Mouse (Mus musculus) bone marrow macrophage, adult 2 months (primary cell): ENCODE measurements at regions not wholly inside any gene's neighbourhood (a gene's known extent, or its start where the extent isn't known, plus 50 kb on each side); places are given as distances from the start of the nearest gene placed in this dataset.

Experiments
- H3K27ac ChIP-seq: 2 replicates; pipeline ENCODE4 v1.5.1; 2012; ENCODE audit warnings: low read depth, low read length; ENCODE audit not compliant: insufficient read depth
- H3K4me1 ChIP-seq: 2 replicates; pipeline ENCODE4 v1.6.1; 2012; ENCODE audit warnings: low read length; ENCODE audit not compliant: control insufficient read depth, insufficient read depth
- H3K4me3 ChIP-seq: 2 replicates; pipeline ENCODE4 v1.5.1; 2012; ENCODE audit warnings: mild to moderate bottlenecking, low read length, moderate library complexity; ENCODE audit not compliant: insufficient read depth
- CTCF ChIP-seq: IDR thresholded peaks from 2 replicates; pipeline ENCODE4 v1.5.1; 2012; ENCODE audit warnings: low read depth, mild to moderate bottlenecking, low read length, moderate library complexity
- POLR2A ChIP-seq: IDR thresholded peaks from 2 replicates; pipeline ENCODE4 v1.6.1; 2012; ENCODE audit warnings: mild to moderate bottlenecking, low read depth, low read length, borderline replicate concordance

DNA sequence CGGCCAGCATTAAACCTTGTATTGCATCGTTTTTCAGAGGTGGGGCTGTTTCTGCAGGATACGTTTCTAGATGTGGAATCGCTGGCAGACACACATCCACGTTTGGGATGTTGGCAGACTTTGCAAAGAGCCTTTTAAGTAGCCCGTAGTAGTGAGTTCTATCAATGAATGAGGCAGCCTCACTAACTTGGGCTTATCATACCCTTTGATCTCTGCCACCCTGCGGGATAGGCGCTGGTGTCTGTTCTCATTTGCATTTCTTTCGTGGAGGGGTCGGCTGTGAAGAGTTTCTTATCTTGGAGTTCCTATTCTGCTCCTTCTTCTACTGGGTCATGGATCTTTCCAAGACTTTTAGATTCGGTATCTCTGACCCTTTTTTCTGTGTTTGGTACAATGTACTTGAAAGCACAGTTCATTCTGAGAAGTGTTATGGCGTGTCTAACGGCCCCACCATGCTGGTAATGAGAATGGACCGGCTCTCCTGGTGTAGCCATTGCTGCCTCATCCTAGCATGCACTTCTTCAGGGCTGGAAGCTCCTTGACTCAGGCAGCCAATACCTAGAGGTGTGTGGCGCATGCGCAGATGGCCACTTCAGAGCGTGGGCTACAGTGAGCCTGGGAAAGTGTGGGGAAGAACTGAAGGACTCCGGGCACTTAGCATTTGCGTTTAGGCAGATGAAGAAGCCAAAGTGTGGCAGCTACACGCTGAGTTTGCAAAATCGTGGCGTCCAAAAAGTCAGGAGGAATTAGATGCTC, 158.1 kb upstream of the Mrps10 start:
- no peak overlapping the region for H3K4me3 ChIP-seq
- peaks cover 34% of the 10 kb centered on the region for H3K4me1 ChIP-seq
- no peak overlapping the region for H3K27ac ChIP-seq
- no peak for TF ChIP-seq CTCF
- TF ChIP-seq POLR2A: no peak

DNA sequence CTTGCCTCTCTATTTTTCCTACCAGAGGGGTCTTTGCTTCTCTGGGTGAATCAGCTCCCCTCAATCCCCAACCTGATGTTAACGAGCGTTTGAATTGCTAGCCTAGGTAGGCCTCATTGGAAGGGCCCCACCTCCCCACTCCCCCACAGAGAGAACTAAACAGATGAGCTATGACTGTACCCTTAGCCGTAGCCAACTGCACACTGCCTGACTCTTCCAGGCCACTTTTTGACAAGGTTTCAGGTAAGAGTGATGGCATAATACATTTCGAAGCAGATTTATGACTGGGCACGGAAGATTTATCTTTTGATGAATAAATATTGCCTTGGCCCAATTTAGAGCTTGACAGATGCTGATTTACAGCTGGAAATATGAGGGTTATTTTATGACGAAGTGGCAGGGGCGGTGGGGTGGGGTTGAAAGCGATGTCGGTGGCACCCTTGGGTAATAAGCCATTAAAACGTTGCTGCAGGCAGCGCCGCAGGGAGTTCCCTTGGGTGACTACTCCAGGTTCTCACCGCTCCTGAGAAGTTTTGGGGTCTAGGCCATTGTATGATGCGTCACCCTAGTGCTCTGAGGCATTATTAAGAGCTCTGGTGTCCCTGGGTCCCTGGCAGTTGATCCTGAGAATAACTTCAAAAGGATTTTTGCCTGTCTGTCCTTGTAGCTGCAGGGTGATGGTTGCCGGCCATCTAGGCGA, 159.7 kb upstream of the Mrps10 start:
- TF ChIP-seq CTCF: no peak
- no peak for TF ChIP-seq POLR2A
- Histone ChIP-seq H3K4me1 (peaks cover 32% of the 10 kb centered on the region), H3K4me3 (no peak overlapping the region), H3K27ac (no peak overlapping the region)

DNA sequence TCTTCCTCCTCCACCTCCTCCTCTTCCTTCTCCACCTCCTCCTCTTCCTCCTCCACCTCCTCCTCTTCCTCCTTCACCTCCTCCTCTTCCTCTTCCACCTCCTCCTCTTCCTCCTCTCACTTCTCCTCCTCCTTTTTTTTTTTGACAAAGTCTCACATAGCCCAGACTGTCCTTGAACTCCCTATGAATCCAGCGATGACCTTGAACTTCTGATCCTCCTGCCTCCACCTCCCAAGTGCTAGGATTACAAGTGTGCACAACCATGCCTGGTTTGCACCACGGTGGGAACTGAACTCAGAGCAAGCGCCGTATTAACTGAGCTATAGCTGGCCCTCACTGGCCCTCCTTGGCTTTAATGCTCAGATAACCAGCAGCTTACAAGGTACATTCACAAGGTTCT, 161.2 kb upstream of the Mrps10 start:
- Histone ChIP-seq H3K4me3 (no peak overlapping the region), H3K27ac (no peak overlapping the region), H3K4me1 (peaks cover 29% of the 10 kb centered on the region)
- TF ChIP-seq CTCF (no peak), POLR2A (no peak)

DNA sequence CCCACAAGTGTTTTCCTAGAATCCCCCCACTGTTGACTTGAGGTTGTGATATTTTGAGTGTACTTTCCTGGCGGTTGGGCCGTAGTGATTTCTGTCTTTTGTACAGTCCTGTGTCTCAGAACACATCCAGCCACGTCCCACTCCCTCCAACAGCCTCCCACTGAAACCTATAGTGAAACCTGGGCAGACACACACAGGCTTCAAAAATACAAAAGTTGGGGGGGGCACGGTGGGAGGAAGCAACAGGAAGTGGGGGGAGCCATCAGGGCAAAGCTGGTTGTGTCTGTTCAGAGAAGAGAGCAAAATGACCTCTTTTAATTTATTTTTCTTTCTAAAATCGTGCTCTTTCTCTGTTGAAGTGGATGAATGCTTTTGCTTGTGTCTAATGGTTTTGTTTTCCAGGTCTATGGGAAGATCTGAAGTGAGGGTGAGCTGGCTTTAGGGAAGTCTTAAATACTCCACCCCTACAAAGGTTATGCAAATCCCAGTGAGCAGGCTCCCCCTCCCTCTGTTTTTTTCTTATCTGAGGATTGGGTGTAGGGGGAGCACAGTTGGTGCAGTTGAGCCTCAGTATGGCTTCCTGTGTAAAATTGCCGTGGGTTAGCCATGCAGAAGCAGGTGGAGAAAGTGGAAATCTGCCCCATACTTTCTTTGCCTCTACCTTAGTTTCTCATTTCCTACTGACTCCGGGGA, 164.1 kb upstream of the Mrps10 start:
- TF ChIP-seq POLR2A (no peak), CTCF (no peak)
- peaks cover 33% of the 10 kb centered on the region for H3K4me1 ChIP-seq
- H3K4me3 ChIP-seq: no peak overlapping the region
- H3K27ac ChIP-seq: no peak overlapping the region

DNA sequence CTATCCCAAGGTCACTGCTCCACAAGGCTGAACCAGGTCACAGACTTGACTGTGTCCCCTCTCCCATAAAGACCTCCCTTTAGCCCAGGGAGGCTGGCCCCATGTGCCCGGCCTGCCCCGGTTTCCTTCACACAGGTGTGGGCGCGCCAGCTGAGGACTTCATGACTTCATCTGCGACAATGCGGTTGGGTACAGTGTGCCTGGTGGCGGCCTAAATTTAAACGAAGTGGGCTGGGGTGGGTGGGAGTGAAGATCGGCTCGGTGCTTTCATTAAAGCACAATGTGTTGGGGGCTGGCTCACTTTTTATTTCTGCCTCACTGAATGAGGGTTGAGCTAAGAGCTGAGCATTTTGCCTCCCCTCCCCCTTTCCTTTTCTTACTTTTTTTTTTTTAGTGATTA, 169.5 kb upstream of the Mrps10 start:
- no peak for TF ChIP-seq POLR2A
- TF ChIP-seq CTCF: no peak
- H3K4me1 ChIP-seq: peaks cover 50% of the 10 kb centered on the region
- no peak overlapping the region for H3K27ac ChIP-seq
- no peak overlapping the region for H3K4me3 ChIP-seq

DNA sequence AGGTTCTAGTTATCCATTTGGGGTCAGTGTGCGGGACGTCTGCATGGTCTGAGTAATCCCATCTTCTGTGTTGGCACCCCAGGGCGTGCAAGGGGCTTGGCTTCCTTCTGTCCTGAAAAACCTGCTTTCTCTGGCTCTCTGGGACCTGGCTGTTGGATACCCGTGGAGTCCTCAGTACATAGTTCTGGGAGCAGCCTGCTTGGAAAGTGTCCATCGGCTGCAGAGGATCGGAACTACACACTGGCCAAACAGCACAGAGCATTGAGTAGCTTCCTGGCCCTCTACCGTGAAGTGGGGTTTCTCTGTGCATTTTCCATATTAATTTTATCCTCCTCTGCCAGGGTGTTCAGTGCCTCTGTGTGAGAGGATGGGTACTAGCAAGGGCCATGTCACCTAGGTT, 170.7 kb upstream of the Mrps10 start:
- H3K27ac ChIP-seq: no peak overlapping the region
- peaks cover 43% of the 10 kb centered on the region for H3K4me1 ChIP-seq
- no peak overlapping the region for H3K4me3 ChIP-seq
- no peak for TF ChIP-seq CTCF
- TF ChIP-seq POLR2A: no peak

DNA sequence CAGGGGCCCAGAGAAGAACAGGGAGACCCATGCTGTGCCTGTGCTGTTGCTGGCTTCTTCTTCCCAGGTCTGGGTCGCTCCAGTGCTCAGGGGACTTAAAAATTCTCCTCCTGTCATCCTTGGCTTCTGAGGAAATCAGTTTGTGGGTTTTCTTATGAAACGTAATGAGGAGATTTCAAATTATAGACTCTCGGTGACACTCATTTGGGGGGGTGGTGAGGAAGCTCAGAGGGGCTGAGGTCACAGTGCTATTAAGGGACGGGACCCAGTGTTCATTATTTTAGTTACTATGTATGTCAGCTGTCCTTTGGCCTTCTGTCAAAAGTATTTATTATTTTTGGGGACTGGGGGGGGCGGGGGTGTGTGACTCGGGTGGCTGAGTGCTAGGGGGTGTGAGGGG, 171.7 kb upstream of the Mrps10 start:
- Histone ChIP-seq H3K4me3 (no peak overlapping the region), H3K4me1 (peaks cover 38% of the 10 kb centered on the region), H3K27ac (no peak overlapping the region)
- TF ChIP-seq CTCF: no peak
- no peak for TF ChIP-seq POLR2A

DNA sequence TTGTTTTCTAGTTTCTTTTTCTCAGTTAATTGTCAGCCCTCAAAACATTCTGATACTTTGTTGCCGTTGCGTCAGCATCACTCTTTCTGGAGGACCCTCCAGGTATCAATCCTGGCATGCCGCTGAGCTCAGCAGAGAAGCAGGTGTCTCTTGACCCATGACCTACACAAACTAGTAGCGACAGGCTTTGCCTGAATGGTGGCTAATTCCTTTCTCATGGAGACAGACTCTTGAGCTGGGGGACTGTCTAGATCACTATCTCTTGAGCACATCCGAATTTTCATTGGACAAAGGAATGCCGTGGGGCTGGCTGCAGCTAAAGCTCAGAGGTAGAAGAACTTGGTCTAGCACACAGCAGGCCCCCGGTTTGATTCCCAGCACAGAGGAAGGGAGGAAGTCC, 172.7 kb upstream of the Mrps10 start:
- TF ChIP-seq POLR2A (no peak), CTCF (no peak)
- Histone ChIP-seq H3K4me1 (peaks cover 36% of the 10 kb centered on the region), H3K27ac (no peak overlapping the region), H3K4me3 (no peak overlapping the region)

DNA sequence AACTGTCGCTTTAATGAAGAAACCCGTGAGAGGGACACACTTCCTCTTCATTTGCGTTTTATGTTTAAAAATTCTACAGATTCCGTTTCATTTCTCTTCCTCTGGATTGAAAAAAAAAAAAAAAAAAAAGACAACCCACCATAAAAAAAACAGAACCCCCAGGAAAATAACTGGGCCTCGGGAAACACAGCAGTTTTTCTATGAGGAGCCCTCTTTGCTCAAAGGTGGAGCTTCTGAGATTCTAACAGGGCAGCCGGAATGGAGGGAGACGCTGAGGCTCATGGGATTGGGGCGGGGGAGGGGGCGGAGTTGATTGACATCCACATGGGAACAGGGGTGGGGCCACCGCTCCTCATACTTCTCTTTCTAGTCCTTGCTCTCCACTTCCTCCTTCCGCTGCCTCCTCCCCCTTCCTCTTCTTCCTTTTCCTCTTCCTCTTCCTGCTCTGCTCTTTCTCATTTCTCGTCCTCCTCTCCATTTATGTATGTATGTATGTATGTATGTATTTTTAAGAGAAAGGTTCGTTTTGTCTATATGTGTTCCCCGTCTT, 174.1 kb upstream of the Mrps10 start:
- TF ChIP-seq CTCF (no peak), POLR2A (no peak)
- H3K27ac ChIP-seq: no peak overlapping the region
- peaks cover 48% of the 10 kb centered on the region for H3K4me1 ChIP-seq
- H3K4me3 ChIP-seq: no peak overlapping the region
